In genomic region chr14:30619982-30620578, GRCm38 (mm10) we compare ENCODE assay signal across 10 mouse cellular contexts. TPM values are rescaled to one million over a fixed set of nuclear protein-coding genes. Genes with fewer than 3 reads are reported as not detected.
A peak's percentile ranks its signal among the peaks of the same experiment; 100 is the strongest.
DNase-seq lines count a peak whose midpoint lies in the region; ATAC-seq and TF ChIP-seq lines count a peak whose summit lies in the region.
"Had no signal": no experiment of that assay in that cellular context is flagged by ENCODE, and none has a peak within 500 bp of the region (broad histone marks: within the 10 kb centered on the region; RNA-seq: fewer than 3 reads in every experiment).

No protein-coding gene starts in this region.

- DNase-seq in lung, postnatal 0 days (ENCODE audit: low spot score) = peak; percentile 30
- no peak for DNase-seq in lung, postnatal 14 days
- no peak for DNase-seq in right cerebral cortex, postnatal 36 days (ENCODE audit: low spot score in 2 of 2)
- DNase-seq in frontal cortex, postnatal 25 days (ENCODE audit: low spot score in 2 of 2) = no peak
- DNase-seq: kidney, adult 8-10 months; lung, embryonic 14.5 days had no signal

- no peaks in the 10 kb centered on the region for H3K27me3 ChIP-seq in lung, postnatal 0 days (replicated peaks; ENCODE audit: insufficient read depth, low read length)

- no peak for TF ChIP-seq CTCF in lung, postnatal 0 days (IDR thresholded peaks at IDR 0.05)

- WGBS in lung, postnatal 0 days = 69% methylated on average over 7 of the region's 7 CpGs

- H3K9me3 ChIP-seq in lung, postnatal 0 days (ENCODE audit: low read length) = no peaks in the 10 kb centered on the region
- H3K9me3 ChIP-seq: hindbrain, embryonic 10.5 days had no signal

- peaks cover 11% of the 10 kb centered on the region; the same call in 1 of the 2 replicates for H3K4me1 ChIP-seq in lung, postnatal 0 days (ENCODE audit: insufficient read depth, low read depth, low read length)
- H3K4me1 ChIP-seq in brown adipose tissue, adult 24 weeks (ENCODE audit: control insufficient read depth, insufficient read depth, insufficient read length, low read length) = peaks cover 9% of the 10 kb centered on the region

- no peak overlapping the region for H3K27ac ChIP-seq in lung, postnatal 0 days (ENCODE audit: low read length)
- peak overlapping the region; percentile 61 for H3K27ac ChIP-seq in brown adipose tissue, adult 24 weeks (replicated peaks; ENCODE audit: low read depth, low read length)
- H3K27ac ChIP-seq: hindbrain, embryonic 10.5 days had no signal

- ATAC-seq in lung, postnatal 0 days = no peak
- ATAC-seq in hematopoietic stem cell, adult 5-6 weeks (replicated peaks in 1 of 2; ENCODE audit: insufficient read depth in 1 of 2, low FRiP score in 2 of 2, low TSS enrichment in 1 of 2, low read depth in 1 of 2, poor library complexity in 2 of 2, severe bottlenecking in 2 of 2) = peak; percentile 39 to 53
- peak; percentile 64 for ATAC-seq in neutrophil, adult 5-6 weeks (ENCODE audit: extremely low read depth, insufficient number of reproducible peaks, low FRiP score, poor library complexity, severe bottlenecking)

- H3K4me3 ChIP-seq in lung, postnatal 0 days (ENCODE audit: low read depth, low read length) = no peak overlapping the region
- H3K4me3 ChIP-seq in brown adipose tissue, adult 24 weeks (ENCODE audit: insufficient read depth, low read depth, low read length) = no peak overlapping the region
- H3K4me3 ChIP-seq: hindbrain, embryonic 10.5 days had no signal

- no peak overlapping the region for H3K4me2 ChIP-seq in lung, postnatal 0 days (replicated peaks; ENCODE audit: low read depth, low read length)
- H3K4me2 ChIP-seq: lung, embryonic 14.5 days had no signal

- TF ChIP-seq EP300 in lung, postnatal 0 days (IDR thresholded peaks at IDR 0.05) = no peak

- H3K9ac ChIP-seq in lung, postnatal 0 days (replicated peaks; ENCODE audit: low read depth) = no peak overlapping the region
- H3K9ac ChIP-seq: lung, embryonic 14.5 days had no signal

- H3K36me3 ChIP-seq in lung, postnatal 0 days (ENCODE audit: insufficient read depth, low read length) = no peaks in the 10 kb centered on the region
- H3K36me3 ChIP-seq: hindbrain, embryonic 10.5 days had no signal

RNA-seq across cellular contexts. Expression of gene Prkcd, which starts 5.9 kb away (rescaled TPM):
- polyA plus RNA-seq in lung, postnatal 0 days (2015; fragmentation: Nextera tagmentation; extraction: Ambion mirVana) = 59.4 and 68.4 TPM in 2 replicates
- polyA plus RNA-seq in brown adipose tissue, adult 24 weeks (2012; ENCODE audit: insufficient read depth, insufficient read length, missing spikeins) = 7.1 and 8.4 TPM in 2 replicates
- total RNA-seq in hematopoietic stem cell, adult 5-6 weeks (2017) = 98.0 and 125 TPM in 2 replicates
- 483 and 502 TPM in 2 replicates for total RNA-seq in neutrophil, adult 5-6 weeks (2017)

RNA-seq across cellular contexts. Expression of gene Rft1, which starts 34.1 kb away (rescaled TPM):
- polyA plus RNA-seq in lung, postnatal 0 days (2015; fragmentation: Nextera tagmentation; extraction: Ambion mirVana) = 14.4 and 15.5 TPM in 2 replicates
- polyA plus RNA-seq in brown adipose tissue, adult 24 weeks (2012; ENCODE audit: insufficient read depth, insufficient read length, missing spikeins) = 12.6 and 15.1 TPM in 2 replicates
- 15.7 and 19.7 TPM in 2 replicates for total RNA-seq in hematopoietic stem cell, adult 5-6 weeks (2017)
- 13.0 and 13.5 TPM in 2 replicates for total RNA-seq in neutrophil, adult 5-6 weeks (2017)
